Mouse (Mus musculus) G1E (cell line): ENCODE measurements around the gene Strn4. TPM values are rescaled to one million over a fixed set of nuclear protein-coding genes. Genes with fewer than 3 reads are reported as not detected.
A peak's percentile ranks its signal among the peaks of the same experiment; 100 is the strongest.

Experiments used
- ATAC-seq: 2 replicates; pipeline ENCODE4 v1.8.0; 2016; ENCODE audit warnings: mild to moderate bottlenecking; ENCODE audit not compliant: insufficient number of reproducible peaks, poor library complexity, low FRiP score, severe bottlenecking; ENCODE audit errors: extremely low read depth
- DNase-seq: peaks from one replicate; pipeline ENCODE4 v3.0.0; 2012; ENCODE audit warnings: low spot score
- H3K27me3 ChIP-seq: 2 replicates; pipeline ENCODE4 v1.6.1; 2012; ENCODE audit warnings: mild to moderate bottlenecking, low read length, inconsistent platforms; ENCODE audit not compliant: insufficient read depth
- H3K36me3 ChIP-seq: replicated peaks from 2 replicates; pipeline ENCODE3; 2012; ENCODE audit warnings: mild to moderate bottlenecking, inconsistent platforms
- H3K4me1 ChIP-seq: 2 replicates; pipeline ENCODE4 v1.6.1; 2012; ENCODE audit warnings: low read depth, low read length, inconsistent platforms, mixed read lengths; ENCODE audit not compliant: insufficient read depth
- H3K4me3 ChIP-seq: 2 replicates; pipeline ENCODE4 v1.5.1; 2012; ENCODE audit warnings: low read depth, mild to moderate bottlenecking, inconsistent platforms, low read length, moderate library complexity, mixed read lengths
- H3K9me3 ChIP-seq: replicated peaks from 2 replicates; pipeline ENCODE4 v1.6.1; 2012; ENCODE audit warnings: inconsistent platforms
- CTCF ChIP-seq: IDR thresholded peaks from 2 replicates; pipeline ENCODE4 v1.5.1; 2012; ENCODE audit warnings: low read depth, low read length, inconsistent platforms, mixed read lengths
- GATA1 ChIP-seq: IDR thresholded peaks from 2 replicates; pipeline ENCODE4 v1.6.1; 2012; ENCODE audit warnings: borderline replicate concordance, low read length, inconsistent platforms, mixed read lengths
- GATA2 ChIP-seq: IDR thresholded peaks from 2 replicates; pipeline ENCODE4 v1.6.1; 2012; ENCODE audit warnings: low read depth, low read length, inconsistent platforms, borderline replicate concordance
- POLR2AphosphoS5 ChIP-seq: IDR thresholded peaks from 2 replicates; pipeline ENCODE4 v1.6.1; 2012; ENCODE audit warnings: low read depth, low read length, inconsistent platforms; ENCODE audit not compliant: insufficient replicate concordance
- TAL1 ChIP-seq: conservative IDR thresholded peaks from 2 replicates; pipeline ENCODE4 v1.6.1; 2012; ENCODE audit warnings: low read depth, low read length, inconsistent platforms, mixed read lengths
- polyA plus RNA-seq: library from polyadenylated mRNA; stranded (reverse); fragments of >175 nt; gene quantifications from 2 replicates; pipeline ENCODE4 v1.2.3, GENCODE M21; 2012
- total RNA-seq, 2 experiments: library from RNA; stranded (forward) in 1 of 2; stranded (reverse) in 1 of 2; fragments of 200-1000 nt in 1 of 2; fragments of >200 nt in 1 of 2; fragmentation: Nextera tagmentation in 1 of 2; gene quantifications; 2 replicates each; pipeline ENCODE4 v1.2.3; 2014 to 2017

Strn4 gene
- total and polyA plus RNA-seq, 3 experiments = 33.8 to 64.4 (median 40.3) TPM

DNA sequence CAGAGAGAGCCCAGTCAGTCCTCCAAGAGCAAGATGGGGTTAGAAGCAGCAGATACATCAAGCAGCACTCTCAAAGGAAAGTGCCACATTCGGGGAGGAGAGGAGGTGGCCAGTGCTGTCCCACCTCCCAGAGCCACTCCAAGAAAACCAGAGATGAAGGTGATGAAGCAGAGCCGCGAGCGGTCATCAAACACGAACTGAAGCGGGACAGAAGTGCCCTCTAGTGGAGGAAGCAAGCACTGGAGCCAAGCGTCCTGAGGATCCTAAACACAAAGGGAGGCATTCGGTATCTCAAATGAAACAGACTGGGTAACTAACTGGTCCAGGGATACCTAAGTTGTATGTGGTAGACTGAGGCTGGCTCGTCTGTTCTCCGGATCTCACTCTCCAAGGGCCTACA, 6.0 kb upstream of the Strn4 start:
- Histone ChIP-seq H3K27me3 (no peaks in the 10 kb centered on the region), H3K4me3 (no peak overlapping the region), H3K9me3 (peaks cover 10% of the 10 kb centered on the region), H3K36me3 (peaks cover 80% of the 10 kb centered on the region), H3K4me1 (peaks cover 15% of the 10 kb centered on the region)
- ATAC-seq = no peak
- DNase-seq = peak; percentile 53
- TF ChIP-seq GATA1 (no peak), CTCF (peak; percentile 86), GATA2 (no peak), POLR2AphosphoS5 (no peak), TAL1 (no peak)

DNA sequence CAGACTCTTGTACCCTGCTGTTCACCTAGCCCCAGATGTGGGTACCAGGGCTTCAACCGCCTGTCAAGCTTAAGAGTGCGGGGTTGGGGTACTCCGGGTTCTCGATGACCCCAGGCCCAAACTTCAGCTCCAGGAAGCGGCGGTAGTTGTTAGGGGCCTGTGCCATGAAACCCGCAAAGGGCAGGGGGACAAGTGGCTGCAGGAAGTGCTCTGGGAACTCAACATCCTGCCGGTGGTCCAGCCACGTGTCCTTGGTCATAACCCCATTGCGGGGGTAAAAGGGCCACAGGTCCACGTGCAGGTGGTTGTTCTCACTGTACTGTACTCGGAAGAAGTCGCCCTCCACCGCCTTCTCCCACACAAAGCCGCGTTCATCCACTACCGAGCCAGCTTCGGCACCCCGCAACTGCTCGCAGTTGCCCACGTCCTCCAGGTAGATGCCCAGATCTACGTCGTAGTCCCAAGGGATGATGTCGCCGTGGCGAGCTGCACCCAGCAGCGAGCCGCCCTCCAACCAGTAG, 5.2 kb upstream of the Strn4 start:
- peak overlapping the region; percentile 33; the same call in 1 of the 2 replicates for H3K4me3 ChIP-seq

DNA sequence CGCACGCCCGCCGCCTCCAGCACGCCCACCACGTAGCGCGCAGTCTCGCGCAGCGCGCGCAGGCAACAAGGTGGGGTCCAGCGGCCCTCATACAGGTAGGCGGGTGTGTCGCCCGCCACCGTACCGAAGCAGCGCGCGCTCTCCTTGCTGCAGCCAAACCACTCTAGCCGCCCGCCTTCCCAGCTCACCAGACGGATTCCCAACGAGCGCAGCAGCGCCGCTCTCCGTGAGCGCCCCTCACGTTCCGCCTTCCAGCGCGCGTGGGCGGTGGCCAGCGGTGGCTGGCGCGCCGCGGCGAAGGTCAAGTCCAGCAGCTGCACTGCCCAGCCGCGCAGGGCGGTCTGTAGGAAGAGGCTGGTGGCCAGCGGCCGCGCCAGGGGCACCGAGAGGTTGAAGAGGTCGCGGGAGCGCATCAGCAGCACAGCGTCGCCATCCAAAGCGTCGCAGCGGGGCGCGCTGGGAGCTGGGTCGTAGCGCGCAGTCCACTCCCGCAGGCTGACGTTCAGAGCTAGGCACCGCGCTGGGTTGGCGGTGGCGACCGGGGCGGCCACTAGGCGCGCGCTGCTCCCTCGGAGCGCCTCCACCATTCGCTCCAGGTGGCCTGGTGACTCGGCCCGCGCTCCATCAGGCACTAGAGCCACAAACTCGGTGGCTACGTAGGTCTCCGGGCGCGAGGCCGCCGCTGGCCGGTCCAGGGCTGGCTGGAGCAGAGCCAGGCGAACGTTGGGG, 4.6 kb upstream of the Strn4 start:
- Histone ChIP-seq H3K36me3 (peaks cover 87% of the 10 kb centered on the region), H3K9me3 (peaks cover 10% of the 10 kb centered on the region), H3K4me1 (peaks cover 28% of the 10 kb centered on the region), H3K27me3 (no peaks in the 10 kb centered on the region), H3K4me3 (peak overlapping the region; percentile 33; the same call in 1 of the 2 replicates)
- DNase-seq = no peak
- no peak for TF ChIP-seq TAL1
- no peak for TF ChIP-seq GATA1
- TF ChIP-seq POLR2AphosphoS5 = no peak
- no peak for TF ChIP-seq GATA2
- no peak for TF ChIP-seq CTCF
- no peak for ATAC-seq

More for the DNA sequence above, 5.2 kb upstream of the Strn4 start:
- DNase-seq = no peak
- H3K27me3 ChIP-seq = no peaks in the 10 kb centered on the region
- ATAC-seq = no peak
- TF ChIP-seq TAL1 (no peak), POLR2AphosphoS5 (no peak), GATA1 (no peak), CTCF (no peak), GATA2 (no peak)
- H3K9me3 ChIP-seq = peaks cover 10% of the 10 kb centered on the region
- H3K36me3 ChIP-seq = peaks cover 87% of the 10 kb centered on the region
- peaks cover 22% of the 10 kb centered on the region for H3K4me1 ChIP-seq

DNA sequence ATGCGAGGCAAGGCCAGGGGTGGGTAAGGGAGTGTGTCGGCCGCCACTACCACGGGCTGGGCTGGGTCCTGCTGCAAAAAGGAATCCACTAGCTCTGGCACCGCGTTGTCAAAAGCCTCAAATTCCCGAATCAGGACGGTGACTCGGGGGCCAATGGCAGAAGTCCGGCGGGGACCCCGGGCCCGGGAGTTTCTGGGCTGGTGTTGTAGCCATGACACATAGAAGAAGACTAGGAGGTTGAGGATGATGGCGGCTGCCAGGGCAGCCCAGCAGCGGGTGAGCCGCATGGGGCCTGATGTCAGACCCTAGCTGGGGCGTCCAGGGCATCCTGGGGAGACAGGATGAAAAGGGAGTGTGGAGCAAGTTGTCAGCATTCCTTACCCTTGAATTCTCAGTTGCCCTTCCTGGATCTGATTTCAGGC, 4.0 kb upstream of the Strn4 start:
- H3K27me3 ChIP-seq = no peaks in the 10 kb centered on the region
- no peak overlapping the region; the same call in 1 of the 2 replicates for H3K4me3 ChIP-seq
- H3K36me3 ChIP-seq = peaks cover 82% of the 10 kb centered on the region
- no peak for DNase-seq
- H3K4me1 ChIP-seq = peaks cover 28% of the 10 kb centered on the region
- TF ChIP-seq CTCF (no peak), TAL1 (no peak), GATA1 (no peak), POLR2AphosphoS5 (no peak), GATA2 (no peak)
- H3K9me3 ChIP-seq = peaks cover 10% of the 10 kb centered on the region
- ATAC-seq = no peak

DNA sequence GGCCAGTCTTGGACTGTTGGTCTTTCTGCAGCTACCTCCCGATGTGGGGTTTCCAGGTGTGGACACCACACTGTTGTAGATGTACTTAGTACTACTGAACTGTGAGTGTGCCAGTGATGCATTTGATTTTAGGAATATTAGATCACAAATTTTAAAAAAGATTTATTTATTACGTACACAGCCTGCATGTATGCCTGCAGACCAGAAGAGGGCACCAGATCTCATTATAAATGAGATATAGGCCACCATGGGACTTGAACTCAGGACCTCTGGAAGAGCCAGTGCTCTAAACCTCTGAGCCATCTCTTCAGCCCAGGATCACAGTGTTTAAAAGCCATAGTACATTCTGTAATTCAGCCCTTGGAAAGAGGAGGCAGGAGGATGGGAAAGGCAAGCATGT, 3.2 kb upstream of the Strn4 start:
- H3K27me3 ChIP-seq = no peaks in the 10 kb centered on the region
- DNase-seq = no peak
- peaks cover 35% of the 10 kb centered on the region for H3K4me1 ChIP-seq
- peaks cover 78% of the 10 kb centered on the region for H3K36me3 ChIP-seq
- no peak overlapping the region for H3K4me3 ChIP-seq
- TF ChIP-seq GATA1 (no peak), POLR2AphosphoS5 (no peak), CTCF (no peak), TAL1 (no peak), GATA2 (no peak)
- ATAC-seq = no peak
- H3K9me3 ChIP-seq = peaks cover 10% of the 10 kb centered on the region

DNA sequence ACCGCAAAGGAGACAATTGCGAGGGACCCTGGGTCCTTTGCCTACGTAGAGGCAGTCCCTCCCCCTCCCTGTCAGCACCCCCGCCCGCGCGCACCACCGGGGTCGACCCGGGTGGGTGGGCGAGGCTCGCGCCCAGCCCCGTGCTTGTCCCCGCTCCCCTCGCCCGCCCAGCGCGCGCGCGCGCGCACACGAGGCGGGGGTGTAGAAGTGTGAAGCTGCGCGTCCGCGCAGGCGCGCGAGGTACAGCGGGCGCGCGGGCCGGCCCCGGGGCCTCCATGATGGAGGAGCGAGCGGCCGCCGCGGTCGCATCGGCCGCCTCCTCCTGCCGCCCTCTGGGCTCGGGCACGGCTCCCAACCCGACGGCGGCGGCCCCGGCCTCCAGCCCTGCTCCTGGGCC, 387 bp downstream of the Strn4 start:
- H3K9me3 ChIP-seq = peaks cover 5% of the 10 kb centered on the region
- H3K27me3 ChIP-seq = no peaks in the 10 kb centered on the region
- H3K4me1 ChIP-seq = peaks cover 58% of the 10 kb centered on the region
- peak overlapping the region; percentile 80 for H3K4me3 ChIP-seq
- TF ChIP-seq CTCF (no peak), GATA1 (no peak), GATA2 (no peak), TAL1 (no peak), POLR2AphosphoS5 (no peak)
- peaks cover 73% of the 10 kb centered on the region for H3K36me3 ChIP-seq
- ATAC-seq = no peak
- peak; percentile 94 for DNase-seq
